Mouse (Mus musculus): ENCODE data around the gene Sdccag8.
A peak's percentile ranks its signal among the peaks of the same experiment; 100 is the strongest.
"Not testable (repeated sequence)": the region's sequence is repeated elsewhere in the genome, so short reads cannot be mapped to it uniquely, and the experiment has no call there.

The Sdccag8 gene

DNA sequence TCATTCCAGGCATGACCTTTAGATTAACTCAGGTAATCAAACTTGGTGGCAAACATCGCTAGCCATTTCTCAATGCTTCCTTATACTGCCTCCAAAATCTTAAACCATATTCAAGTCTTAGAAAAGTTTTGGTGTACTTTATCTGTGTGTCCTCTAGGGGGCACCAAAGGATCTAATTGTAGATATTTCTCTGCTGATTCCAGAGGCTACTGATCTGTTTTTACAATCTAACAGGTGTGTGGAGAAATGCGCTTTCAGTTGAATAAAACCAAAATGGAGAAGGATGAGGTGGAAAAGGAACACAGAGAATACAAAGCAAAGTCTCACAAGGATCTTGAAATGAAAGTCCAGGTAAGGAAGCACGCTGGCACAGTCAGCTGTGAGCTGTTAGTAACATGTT, 63.3 kb downstream of the Sdccag8 start:
- peak; percentile 74 for DNase-seq (ENCODE audit: low spot score)

DNA sequence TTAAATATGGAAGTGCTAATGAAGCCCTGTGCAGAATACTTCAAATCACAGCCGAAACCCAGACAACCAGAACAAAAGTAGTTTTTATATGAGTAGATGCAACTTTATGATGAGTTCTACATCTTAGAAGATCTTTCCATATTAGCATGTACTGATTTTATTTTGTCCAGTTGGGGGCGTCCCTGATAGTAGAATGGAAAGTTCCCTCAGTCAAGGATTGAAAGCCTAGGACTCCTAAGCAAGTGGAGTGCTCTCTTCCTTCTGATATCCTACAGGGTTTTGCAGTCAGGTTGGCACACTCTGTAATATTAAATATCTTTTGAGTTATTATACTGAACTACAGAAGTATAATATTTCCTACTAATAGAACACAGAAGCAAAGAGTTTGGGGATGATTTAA, 64.5 kb downstream of the Sdccag8 start:
- peak; percentile 22 for DNase-seq (ENCODE audit: low spot score)

DNA sequence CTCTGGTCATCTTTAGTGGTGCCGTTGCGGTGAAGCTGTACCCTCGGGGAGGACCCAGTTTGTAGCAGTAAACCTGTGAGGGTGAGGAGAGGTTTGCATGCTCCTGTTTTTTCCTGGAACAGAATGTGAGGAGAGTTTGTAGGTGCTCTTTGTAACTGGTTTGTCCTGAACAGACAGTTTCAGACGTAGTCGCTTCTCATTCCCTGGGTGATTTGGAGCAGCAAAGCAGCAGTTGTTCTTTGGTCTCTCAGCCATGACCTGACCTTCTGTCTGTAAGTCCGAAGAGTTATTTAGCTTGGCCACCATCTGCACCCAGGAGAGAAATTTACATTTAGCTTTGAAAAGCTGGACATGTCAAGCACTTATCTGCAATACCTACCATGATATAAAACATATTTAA, 65.2 kb downstream of the Sdccag8 start:
- DNase-seq (ENCODE audit: low spot score) = no peak

DNA sequence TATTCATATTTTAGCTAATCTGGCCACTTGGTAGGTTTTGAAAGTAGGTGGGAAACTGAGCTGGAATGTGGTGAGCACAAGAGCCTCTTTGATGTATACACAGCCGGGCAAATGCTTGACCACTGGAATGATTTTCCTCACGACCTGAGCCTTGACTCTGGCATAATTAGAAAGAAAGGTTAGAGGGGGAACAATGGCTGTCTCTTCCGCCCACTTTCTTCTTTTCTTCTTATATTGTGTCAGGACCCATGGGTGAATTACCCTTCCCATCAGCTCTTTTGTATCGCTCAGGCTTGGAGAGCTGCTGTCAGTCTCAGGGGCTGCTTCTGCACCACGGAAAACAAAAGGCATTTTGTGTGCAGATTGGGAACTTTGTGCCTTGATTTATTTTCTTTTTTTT, 65.6 kb downstream of the Sdccag8 start:
- no peak for DNase-seq (ENCODE audit: low spot score)

DNA sequence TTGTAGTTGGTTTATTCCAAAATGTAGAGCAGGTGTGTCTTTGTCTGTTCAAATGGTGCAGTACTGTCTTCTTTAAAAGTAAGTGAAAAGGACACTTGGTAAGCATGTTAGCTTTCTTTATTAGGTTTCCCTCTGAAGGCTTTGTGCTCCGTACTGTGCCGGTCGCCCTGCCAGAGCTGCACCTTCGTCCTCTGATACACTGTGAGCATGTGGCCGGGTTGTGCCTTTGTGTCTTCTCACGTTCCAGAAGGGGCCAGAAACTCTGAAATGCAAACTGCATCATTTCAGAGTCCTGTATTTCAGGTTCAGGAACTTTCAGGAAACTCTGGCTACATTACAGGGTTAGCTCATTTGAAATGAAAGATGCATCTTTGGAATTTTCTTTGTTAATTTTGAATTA, 66.5 kb downstream of the Sdccag8 start:
- DNase-seq (ENCODE audit: low spot score) = no peak

DNA sequence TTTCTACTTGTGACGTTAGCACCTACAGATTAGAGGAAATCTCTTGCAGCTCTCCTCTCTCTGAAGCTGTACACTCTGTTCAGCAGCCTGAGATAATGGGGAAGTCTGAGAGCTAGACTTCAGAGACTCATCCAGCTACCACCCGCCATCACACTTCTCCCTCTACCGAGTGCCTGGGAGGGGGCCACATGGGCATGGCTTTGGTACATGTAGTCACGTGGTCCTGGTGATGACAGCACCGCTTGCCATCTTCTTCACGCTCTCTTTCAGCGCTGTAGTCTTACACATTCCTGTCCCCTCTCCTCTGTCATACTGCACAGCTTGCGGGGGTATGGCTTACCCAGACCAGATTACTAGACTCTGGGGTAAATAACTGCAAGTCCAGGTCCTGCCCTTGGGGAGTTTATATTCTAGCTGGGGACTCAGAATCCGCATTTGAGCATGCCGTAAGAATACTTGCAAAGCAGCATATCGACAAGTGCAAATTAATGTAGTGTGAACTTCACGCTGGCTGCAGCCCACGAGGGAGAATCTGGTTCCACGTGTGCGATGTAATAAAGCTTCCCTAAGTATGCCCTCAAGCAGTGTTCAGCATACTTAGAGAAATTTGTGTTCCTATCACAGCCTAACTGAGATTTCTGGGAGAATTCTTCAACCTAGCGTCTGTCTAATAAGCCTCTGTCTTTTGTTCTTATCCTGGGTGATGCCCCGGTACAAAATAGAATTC, 70.9 kb downstream of the Sdccag8 start:
- DNase-seq (ENCODE audit: low spot score) = no peak

DNA sequence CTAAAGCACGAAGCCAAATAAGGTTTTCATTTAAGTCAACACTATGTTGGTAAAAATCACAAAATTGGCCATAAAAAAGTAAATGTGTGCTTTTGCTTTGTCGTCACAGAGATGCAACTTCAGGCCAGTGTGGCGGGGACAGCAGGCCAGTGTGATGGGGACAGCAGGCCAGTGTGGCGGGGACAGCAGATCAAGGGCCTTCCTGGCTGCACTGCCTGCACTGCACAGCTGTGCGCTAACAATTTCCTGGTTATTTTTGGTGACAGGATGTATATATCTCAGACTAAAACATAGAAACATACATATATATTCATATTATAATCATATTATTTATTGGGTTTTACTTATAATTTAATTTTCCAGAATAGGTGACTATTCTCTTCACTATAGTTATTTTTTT, 71.5 kb downstream of the Sdccag8 start:
- DNase-seq (ENCODE audit: low spot score) = no peak

DNA sequence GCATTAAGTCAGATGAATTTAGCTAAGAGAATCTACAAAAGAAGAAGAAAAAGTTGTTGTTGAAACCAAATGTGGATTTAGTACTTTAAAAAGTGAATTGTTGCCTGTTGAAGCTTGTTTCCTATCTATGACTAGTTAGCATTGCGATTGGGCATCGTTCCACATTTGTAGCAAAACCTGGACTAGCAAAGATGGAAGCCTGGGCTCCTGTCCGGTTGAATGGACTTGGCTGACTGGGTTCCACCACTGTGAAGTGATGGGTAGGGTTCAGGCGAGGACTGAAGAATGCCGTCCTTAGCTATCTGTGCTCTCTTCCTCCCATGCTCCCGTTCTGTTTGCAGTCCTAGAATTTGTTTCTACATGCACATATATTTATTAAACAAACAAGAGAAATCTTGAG, 89.3 kb downstream of the Sdccag8 start:
- DNase-seq (ENCODE audit: low spot score) = no peak

DNA sequence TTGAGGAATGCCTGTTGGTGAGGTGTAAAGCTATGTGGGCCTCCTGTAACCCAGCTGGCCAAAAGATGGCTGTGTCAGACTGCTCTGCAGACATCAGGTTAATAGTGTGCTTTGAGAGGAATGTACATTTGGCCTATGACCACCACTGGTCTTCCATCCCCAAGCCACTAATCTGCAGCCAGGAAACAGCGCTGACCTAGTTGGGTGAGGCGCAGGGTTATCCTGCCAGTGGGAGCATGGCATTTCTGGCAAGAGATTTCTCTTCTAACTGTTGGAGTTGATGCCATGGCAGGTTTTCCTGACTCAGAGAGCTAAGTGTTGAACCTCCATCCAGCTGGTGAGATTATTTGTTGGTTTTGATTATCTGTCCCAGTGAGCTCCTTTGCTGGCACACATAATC, 101.5 kb downstream of the Sdccag8 start:
- DNase-seq (ENCODE audit: low spot score) = no peak

DNA sequence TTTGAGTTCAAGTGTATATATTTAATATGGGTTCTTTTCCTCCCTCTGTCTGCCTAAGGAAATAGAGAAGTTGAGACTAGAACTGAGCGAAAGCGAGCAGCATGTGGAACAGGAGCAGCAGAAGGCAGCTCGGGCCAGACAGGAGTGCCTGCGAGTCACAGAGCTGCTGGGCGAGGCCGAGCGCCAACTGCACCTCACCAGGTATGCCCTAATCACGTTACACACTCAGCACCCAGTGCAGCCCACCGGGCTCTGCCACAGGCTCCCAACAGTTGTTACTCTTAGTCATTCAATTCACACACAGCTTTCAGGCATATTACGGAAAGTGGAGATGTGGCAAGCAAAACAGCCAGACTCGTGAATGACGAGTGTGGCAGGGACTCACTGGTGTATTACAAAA, 105.0 kb downstream of the Sdccag8 start:
- DNase-seq (ENCODE audit: low spot score) = no peak

DNA sequence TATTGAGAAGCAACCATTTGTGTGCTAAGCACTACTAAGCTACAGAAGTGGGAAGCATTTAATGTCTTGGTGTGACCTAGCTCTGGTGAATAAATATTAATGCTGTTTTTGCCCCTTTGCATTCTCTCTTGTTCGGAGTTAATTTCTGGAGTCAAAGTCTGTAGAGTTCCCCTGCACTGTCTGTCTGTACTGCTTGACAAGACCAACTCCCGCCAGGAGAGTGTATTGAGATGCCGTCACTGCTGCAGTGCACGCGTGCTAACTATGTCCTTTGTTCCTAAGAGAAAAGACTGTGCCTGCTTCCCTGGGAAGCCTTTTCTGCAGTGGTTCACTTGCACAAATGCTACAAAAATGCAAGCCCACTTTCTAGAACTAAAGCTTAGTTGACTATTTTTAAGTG, 108.4 kb downstream of the Sdccag8 start:
- no peak for DNase-seq (ENCODE audit: low spot score)

DNA sequence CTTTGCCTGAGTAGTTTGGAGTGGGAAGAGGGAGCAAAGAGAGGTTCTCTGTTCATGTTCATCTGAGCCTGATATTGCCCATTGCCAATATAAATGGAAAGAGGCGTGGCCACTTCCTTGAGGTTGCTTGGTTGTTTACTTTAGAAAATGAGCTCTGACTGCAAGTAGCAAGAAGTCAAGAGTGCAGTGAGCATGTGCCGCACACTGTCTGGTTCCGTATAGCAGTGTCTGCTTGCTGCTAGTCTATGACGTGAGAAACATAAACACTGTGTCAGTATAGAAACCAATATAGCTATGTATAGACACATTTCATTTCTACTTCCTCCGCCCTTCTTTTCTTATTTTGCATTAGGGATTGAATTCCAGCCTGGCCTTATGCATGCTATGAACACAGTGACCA, 111.5 kb downstream of the Sdccag8 start:
- no peak for DNase-seq (ENCODE audit: low spot score)

DNA sequence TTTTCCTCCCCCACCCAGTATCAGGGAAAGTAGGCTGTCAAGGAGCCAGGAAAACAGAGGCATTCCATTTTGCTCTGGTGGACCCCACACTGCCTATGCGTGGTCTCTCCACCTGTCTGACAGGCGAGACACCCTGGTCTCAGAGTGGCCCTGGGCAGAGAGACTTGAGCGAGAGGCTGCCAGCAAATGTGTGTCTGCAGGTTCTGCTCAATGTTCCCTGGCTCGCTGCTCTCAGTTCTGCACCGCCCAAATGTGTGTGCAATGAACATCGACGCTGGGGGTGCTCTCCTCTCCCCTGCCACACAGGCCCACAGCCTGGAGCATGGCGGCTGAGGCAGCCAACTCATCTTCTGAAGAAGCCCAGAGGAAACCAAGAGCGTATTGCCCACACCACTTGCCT, 112.9 kb downstream of the Sdccag8 start:
- DNase-seq (ENCODE audit: low spot score) = no peak

DNA sequence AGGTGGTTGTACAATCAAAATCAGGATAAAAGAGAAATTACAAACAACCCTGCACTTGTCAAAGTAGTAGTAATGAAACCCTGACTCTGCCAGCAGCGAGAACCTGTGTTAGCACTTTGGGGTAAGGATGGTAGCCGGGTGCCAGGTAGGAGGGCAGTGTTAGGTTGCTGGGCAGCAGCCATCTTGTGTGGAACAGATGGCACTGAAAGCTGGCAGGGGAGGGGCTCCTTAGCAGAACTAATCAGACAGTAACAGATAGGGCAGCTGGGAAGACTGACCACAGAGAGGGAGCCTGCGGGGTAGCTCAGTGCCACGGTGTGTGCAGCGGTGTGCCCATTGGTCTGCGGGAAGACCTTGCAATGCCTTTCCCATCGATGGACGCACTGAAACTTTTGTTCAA, 115.2 kb downstream of the Sdccag8 start:
- no peak for DNase-seq (ENCODE audit: low spot score)

DNA sequence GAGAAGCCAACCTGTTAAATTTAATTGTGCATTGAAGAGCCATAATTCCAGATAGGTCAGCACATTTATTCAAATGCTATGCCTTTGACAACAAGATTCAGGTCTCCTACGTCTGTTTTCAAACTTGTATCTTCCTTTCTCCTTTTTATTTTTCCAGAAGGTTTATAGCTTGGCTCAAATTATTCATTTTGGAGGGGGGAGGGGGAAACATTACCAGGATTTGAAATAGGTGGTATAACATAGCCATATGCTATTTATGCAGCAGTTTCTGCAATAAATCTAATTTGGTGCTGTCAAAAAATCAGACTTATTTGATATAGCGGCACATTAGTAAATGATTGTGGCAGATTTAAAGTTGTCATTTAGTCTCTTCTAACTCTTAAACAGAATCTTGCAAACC, 116.1 kb downstream of the Sdccag8 start:
- DNase-seq (ENCODE audit: low spot score) = no peak

DNA sequence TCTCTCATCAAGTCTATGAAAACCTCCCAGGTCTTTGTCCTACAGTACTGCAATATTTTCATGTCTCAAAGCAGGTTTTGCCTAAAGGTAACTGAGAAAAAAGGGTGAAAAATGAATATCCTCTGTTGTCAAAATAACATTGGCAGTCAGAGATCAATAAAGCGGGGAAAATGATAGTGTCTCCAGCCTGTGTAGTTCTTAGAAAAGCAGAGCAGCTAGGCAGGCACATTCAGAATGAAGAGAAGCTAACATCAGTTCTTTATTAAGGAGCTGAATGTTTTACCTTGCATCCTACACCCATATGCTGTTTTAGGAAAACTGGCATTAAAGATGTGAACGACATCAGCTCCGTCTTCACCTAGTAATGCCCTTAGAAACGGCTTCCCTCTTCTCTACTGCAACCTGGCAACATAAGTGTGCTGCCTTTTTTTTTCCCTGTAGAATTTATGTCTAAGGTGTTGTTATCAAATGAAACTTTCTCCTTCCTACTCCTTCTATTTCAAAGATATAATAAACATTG, 116.6 kb downstream of the Sdccag8 start:
- no peak for DNase-seq (ENCODE audit: low spot score)

DNA sequence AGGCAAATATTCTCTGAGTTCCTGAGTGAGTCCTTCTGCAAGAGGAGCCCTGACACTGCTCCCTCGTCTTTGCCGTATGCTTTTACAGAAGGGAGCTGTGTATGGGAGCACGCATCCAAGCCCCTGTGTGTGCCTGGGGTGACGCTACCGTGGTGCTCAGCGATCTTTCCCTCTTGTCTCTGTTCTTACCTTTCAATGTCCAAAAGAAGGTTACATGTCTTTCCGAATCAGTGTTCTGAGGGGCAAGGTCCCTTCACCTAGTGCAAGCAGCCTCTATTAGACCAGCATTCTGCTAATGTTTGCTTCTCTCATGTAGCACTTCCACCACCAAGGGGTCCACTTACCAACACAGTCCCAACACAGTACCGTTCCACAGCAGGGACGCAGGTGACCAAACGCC, 117.1 kb downstream of the Sdccag8 start:
- DNase-seq (ENCODE audit: low spot score) = no peak

DNA sequence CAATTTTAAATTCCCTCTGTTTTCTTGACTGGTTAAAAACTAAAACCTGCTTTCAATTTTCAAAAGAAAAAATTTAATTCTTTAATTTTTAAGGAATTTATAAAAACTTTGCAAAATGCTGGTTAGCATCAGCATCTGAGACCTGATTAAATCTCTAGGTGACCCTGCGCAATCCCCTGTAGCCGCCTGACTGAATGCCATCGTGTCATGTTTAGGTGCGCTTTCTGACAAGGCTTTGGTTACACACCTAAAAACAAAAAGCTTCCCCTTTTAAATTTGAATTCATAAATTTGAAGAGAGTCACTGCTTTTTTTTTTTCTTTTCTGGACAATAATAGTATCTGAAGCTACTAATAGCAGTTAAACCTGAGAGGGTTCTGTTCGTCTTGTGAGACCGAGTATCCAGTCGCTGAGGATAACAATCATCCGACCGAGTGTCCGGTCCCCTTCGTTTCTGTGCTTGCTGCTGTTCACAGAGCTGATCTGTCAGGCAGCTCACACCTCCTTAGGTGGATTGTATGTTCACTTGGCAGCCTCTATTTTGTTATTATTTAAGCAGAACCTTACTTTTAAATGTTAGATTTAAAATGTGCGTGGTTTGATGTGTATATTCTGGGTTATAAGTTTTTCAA, 118.0 kb downstream of the Sdccag8 start:
- DNase-seq (ENCODE audit: low spot score) = no peak

DNA sequence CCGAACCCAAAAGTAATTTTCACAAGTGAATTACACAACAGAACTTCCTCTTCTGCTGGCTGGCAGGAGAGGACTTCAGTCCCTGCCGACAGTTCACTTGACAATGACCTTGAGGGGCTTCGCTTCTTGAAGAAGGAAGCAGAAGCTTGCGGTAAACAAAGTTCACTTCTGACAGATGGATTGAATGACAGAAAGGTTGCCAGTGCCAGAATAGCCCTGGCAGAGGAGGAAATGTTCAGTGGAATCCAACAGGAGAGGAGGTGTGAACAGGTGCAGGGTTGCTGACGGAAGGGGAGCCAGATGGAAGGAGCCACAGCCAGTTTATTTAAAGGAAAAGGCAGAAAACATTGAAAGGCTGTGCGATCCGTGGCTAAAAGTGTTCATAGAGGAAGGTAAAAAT, 118.9 kb downstream of the Sdccag8 start:
- DNase-seq (ENCODE audit: low spot score) = no peak

DNA sequence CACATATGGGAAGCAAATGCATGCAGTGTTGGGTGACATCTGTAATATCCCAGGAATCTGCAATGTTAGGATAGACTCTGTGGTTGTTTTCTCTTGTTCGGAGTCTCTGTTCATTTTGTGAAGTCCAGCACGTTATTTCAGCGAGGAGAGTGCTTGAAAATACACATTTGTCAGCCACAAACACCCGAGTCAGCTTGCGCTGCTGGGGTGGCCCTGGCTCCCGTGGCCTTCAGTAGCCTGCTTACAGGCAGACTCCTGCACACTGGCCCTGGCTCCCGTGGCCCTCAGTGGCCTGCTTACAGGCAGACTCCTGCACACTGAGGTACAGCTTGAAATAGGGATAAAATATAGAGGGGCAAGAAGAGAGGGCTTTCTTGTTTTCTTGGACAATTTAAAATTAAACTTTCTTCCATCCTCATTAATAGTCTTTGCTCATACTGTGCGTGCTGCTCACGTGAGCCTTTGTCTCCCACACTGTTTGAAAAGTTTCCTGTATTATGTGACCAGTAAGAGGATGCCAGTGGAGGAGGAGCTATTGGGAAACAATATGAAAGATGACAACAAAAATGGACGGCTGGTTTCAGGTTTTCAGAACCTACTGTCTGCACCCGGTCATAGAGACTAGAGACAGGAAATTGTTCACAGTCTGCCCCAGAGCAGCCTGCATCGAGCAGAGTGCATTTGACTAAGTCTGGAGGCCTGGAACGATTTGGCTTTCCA, 119.7 kb downstream of the Sdccag8 start:
- DNase-seq (ENCODE audit: low spot score) = no peak

DNA sequence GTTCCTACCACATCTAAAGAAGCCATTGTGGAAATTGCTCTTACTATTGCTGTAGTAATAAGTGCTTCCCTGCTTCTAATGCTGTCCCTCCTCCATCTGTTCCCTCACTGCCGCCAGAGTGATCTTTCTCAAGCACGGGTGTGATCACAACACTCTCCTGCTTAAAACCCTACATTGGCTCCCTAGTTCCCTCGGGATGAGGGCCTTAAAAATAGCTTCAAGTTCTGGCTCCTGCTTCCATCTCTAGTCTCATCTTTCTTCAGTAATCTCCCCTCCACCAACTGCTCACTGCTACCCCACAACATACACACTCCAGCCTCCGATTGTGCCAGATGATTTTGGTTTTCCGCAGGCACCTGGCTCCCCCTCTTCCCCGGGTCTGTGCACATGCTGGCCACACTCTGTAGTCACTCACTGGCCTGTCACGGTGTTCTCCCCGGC, 125.5 kb downstream of the Sdccag8 start:
- DNase-seq (ENCODE audit: low spot score) = no peak

DNA sequence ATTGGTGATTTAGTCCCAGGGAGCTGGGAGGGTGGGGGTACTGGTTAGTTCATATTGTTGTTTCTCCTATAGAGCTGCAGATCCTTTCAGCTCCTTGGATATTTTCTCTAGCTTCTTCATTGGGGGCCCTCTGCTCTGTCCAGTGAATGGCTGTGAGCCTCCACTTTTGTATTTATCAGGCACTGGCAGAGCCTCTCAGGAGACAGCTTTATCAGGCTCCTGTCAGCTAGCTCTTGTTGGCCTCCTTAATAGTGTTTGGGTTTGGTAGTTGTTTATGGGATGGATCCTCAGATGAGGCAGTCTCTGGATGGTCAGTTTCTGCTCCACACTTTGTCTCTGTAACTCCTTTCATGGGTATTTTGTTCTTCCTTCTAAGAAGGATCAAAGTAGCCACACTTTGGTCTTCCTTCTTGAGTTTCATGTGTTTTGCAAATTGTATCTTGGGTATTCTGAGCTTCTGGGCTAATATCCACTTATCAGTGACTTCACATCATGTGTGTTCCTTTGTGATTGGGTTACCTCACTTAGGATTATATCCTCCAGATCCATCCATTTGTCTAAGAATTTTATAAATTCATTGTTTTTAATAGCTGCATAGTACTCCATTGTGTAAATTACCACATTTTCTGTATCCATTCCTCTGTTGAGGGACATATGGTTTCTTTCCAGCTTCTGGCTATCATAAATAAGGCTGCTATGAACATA, 127.0 kb downstream of the Sdccag8 start:
- not testable (repeated sequence) for DNase-seq (ENCODE audit: low spot score)

DNA sequence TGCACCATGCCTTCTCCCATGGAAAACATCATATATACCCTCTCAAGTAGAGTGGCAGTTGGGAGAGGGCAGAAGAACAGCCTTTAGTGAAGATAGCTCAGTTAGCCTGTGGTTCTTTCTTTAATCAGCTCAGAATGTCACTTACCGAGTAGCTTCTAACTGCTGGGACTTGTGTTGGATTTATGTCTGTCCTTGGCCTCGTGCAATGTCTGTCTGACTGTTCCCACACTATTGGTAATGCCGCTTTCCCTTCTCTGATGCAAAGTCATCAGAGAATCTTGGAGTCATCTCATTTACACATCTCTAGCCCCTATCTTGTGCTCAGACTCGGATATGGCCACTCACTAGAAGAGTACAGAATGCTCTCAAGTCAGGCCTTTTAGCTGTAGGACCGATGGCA, 128.7 kb downstream of the Sdccag8 start:
- no peak for DNase-seq (ENCODE audit: low spot score)

Measured in MN1 (cell line).